ENCODE assay signal across 9 mouse cellular contexts in genomic region chr9:120491509-120491908, GRCm38 (mm10). TPM values are rescaled to one million over a fixed set of nuclear protein-coding genes. Genes with fewer than 3 reads are reported as not detected.
DNase-seq lines count a peak whose midpoint lies in the region; ATAC-seq and TF ChIP-seq lines count a peak whose summit lies in the region.
"Had no signal": no experiment of that assay in that cellular context is flagged by ENCODE, and none has a peak within 500 bp of the region (broad histone marks: within the 10 kb centered on the region; RNA-seq: fewer than 3 reads in every experiment).

No protein-coding gene starts in this region.

- no peak for DNase-seq in heart, postnatal 10 days
- no peak for DNase-seq in ES-E14 (ENCODE audit: low read depth, low spot score)
- DNase-seq in forebrain, postnatal 0 days = no peak
- DNase-seq in midbrain, embryonic 10.5 days (ENCODE audit: low spot score) = no peak
- no peak for DNase-seq in adrenal gland, postnatal 14 days
- no peak for DNase-seq in layer of hippocampus, postnatal 25 days (ENCODE audit: extremely low spot score in 1 of 2, low spot score in 1 of 2)
- DNase-seq in right cerebral cortex, adult 18-20 months = no peak
- DNase-seq: thymus, postnatal 14 days had no signal

- no peak overlapping the region for H3K9ac ChIP-seq in heart, embryonic 14.5 days (ENCODE audit: low read length)
- no peak overlapping the region for H3K9ac ChIP-seq in ES-E14 (ENCODE audit: insufficient read depth, low read depth, low read length, poor library complexity, severe bottlenecking)
- no peak overlapping the region; the same call in 1 of the 2 replicates for H3K9ac ChIP-seq in forebrain, postnatal 0 days

- intact Hi-C loops in heart, postnatal 10 days (cut with DNase I) = loop anchor here (10.0 kb wide), 1 partner anchor 357 kb away; no protein-coding TSS in a partner anchor

- peak overlapping the region in 1 of 2 experiments; percentile 100; a peak in 2 of 4 replicates for H3K4me3 ChIP-seq in heart, embryonic 14.5 days (ENCODE audit: control insufficient read depth in 1 of 2, insufficient read depth in 1 of 2, low read depth in 1 of 2, low read length in 2 of 2)
- H3K4me3 ChIP-seq in ES-E14 (ENCODE audit: insufficient read depth in 1 of 2, low read depth in 1 of 2, low read length in 2 of 2, poor library complexity in 1 of 2, severe bottlenecking in 1 of 2) = peak overlapping the region; percentile 72 to 88; a peak in 3 of 4 replicates
- peak overlapping the region; percentile 99 for H3K4me3 ChIP-seq in forebrain, postnatal 0 days (ENCODE audit: low read depth, low read length)
- H3K4me3 ChIP-seq in midbrain, embryonic 10.5 days = peak overlapping the region; percentile 100

- H3K9me3 ChIP-seq in heart, embryonic 14.5 days (ENCODE audit: control insufficient read depth, low read length) = no peaks in the 10 kb centered on the region
- no peaks in the 10 kb centered on the region for H3K9me3 ChIP-seq in ES-E14 (ENCODE audit: control insufficient read depth, insufficient read depth, low read depth, low read length)
- H3K9me3 ChIP-seq in forebrain, postnatal 0 days (ENCODE audit: low read length) = no peaks in the 10 kb centered on the region
- H3K9me3 ChIP-seq in midbrain, embryonic 10.5 days (replicated peaks) = no peaks in the 10 kb centered on the region

- TF ChIP-seq CTCF in forebrain, postnatal 0 days (IDR thresholded peaks at IDR 0.05; ENCODE audit: low read depth) = peak; percentile 36

- no peak for ATAC-seq in heart, embryonic 14.5 days (ENCODE audit: insufficient number of reproducible peaks, insufficient read depth, low FRiP score, low read depth)
- no peak for ATAC-seq in forebrain, postnatal 0 days

- 79% methylated on average over 3 of the region's 3 CpGs for WGBS in heart, embryonic 14.5 days
- WGBS in forebrain, postnatal 0 days = 79% methylated on average over 3 of the region's 3 CpGs
- WGBS in midbrain, embryonic 10.5 days = 79% methylated on average over 3 of the region's 3 CpGs

- peaks cover 0 to 9% of the 10 kb centered on the region in 2 experiments; a peak in 2 of 4 replicates for H3K4me1 ChIP-seq in heart, embryonic 14.5 days (ENCODE audit: control insufficient read depth in 2 of 2, insufficient read depth in 2 of 2, low read length in 2 of 2)
- no peaks in the 10 kb centered on the region; a peak in 1 of 4 replicates for H3K4me1 ChIP-seq in ES-E14 (ENCODE audit: control insufficient read depth in 2 of 2, insufficient read depth in 2 of 2, low read length in 2 of 2, poor library complexity in 1 of 2)
- peaks cover 6% of the 10 kb centered on the region; the same call in 1 of the 2 replicates for H3K4me1 ChIP-seq in forebrain, postnatal 0 days (ENCODE audit: insufficient read depth)
- peaks cover 21% of the 10 kb centered on the region for H3K4me1 ChIP-seq in midbrain, embryonic 10.5 days

- no peak overlapping the region for H3K27ac ChIP-seq in heart, embryonic 14.5 days (replicated peaks in 1 of 2; ENCODE audit: control insufficient read depth in 1 of 2, insufficient read depth in 1 of 2, low read depth in 2 of 2, low read length in 2 of 2)
- H3K27ac ChIP-seq in ES-E14 (ENCODE audit: insufficient read depth, low read depth, low read length, poor library complexity, severe bottlenecking) = no peak overlapping the region
- 0 out of 2 replicates have a peak overlapping the region, but pooled peaks have one; percentile 94 for H3K27ac ChIP-seq in forebrain, postnatal 0 days (ENCODE audit: low read depth, low read length)
- no peak overlapping the region for H3K27ac ChIP-seq in midbrain, embryonic 10.5 days (replicated peaks)

- in situ Hi-C loops in ES-E14 (cut with MboI; ENCODE audit: low sequenced_read_pairs in 2 of 2, unreplicated experiment in 2 of 2) = no loop called here

- peaks cover 28% of the 10 kb centered on the region for H3K36me3 ChIP-seq in heart, embryonic 14.5 days (ENCODE audit: control insufficient read depth, insufficient read depth, low read length)
- H3K36me3 ChIP-seq in ES-E14 (ENCODE audit: control insufficient read depth, insufficient read depth, low read length, poor library complexity, severe bottlenecking) = peaks cover 14% of the 10 kb centered on the region; the same call in 1 of the 2 replicates
- peaks cover 24% of the 10 kb centered on the region for H3K36me3 ChIP-seq in forebrain, postnatal 0 days (ENCODE audit: insufficient read depth)
- peaks cover 27% of the 10 kb centered on the region for H3K36me3 ChIP-seq in midbrain, embryonic 10.5 days

- H3K27me3 ChIP-seq in heart, embryonic 14.5 days (ENCODE audit: control insufficient read depth, insufficient read depth, low read length) = no peaks in the 10 kb centered on the region
- no peaks in the 10 kb centered on the region for H3K27me3 ChIP-seq in forebrain, postnatal 0 days (ENCODE audit: insufficient read depth, low read length)
- H3K27me3 ChIP-seq in midbrain, embryonic 10.5 days (ENCODE audit: low read depth, poor library complexity, severe bottlenecking) = no peaks in the 10 kb centered on the region

- H3K4me2 ChIP-seq in heart, embryonic 14.5 days (ENCODE audit: low read length) = peak overlapping the region; percentile 82
- peak overlapping the region; percentile 69 for H3K4me2 ChIP-seq in forebrain, postnatal 0 days (ENCODE audit: low read depth)

TF ChIP-seq in ES-E14, 5 proteins besides CTCF, POLR2A, EP300 and RAD21:
- TF ChIP-seq MAFK (IDR thresholded peaks at IDR 0.05; ENCODE audit: insufficient read depth, low read depth, low read length) (no peak), HCFC1 (IDR thresholded peaks at IDR 0.05; ENCODE audit: borderline replicate concordance, insufficient read depth, low read length) (no peak), CHD2 (IDR thresholded peaks at IDR 0.05; ENCODE audit: low read depth, low read length) (no peak), ZC3H11A (IDR thresholded peaks at IDR 0.05; ENCODE audit: borderline replicate concordance, low read depth, low read length) (no peak), ZNF384 (IDR thresholded peaks at IDR 0.05; ENCODE audit: low read depth, low read length) (no peak)

RNA-seq across cellular contexts. Expression of gene Eif1b, which starts 0.5 kb away (rescaled TPM):
- 139 and 143 TPM in 2 replicates for polyA plus RNA-seq in heart, embryonic 14.5 days (2014; fragmentation: Nextera tagmentation; extraction: Ambion mirVana)
- total RNA-seq in heart, postnatal 10 days (2021) = 10 to 100 TPM; 61.5 to 62.0 TPM
- 16.6 and 24.3 TPM in 2 replicates for total RNA-seq in ES-E14 (2012; rRNA removed)
- 128 and 168 TPM in 2 replicates for total RNA-seq in forebrain, postnatal 0 days (2014; rRNA removed)
- 507 and 639 TPM in 2 replicates for polyA plus RNA-seq in forebrain, postnatal 0 days (2015; fragmentation: Nextera tagmentation; extraction: Ambion mirVana)
- polyA plus RNA-seq in midbrain, embryonic 10.5 days (2016; fragmentation: Nextera tagmentation; extraction: Ambion mirVana) = 262 and 267 TPM in 2 replicates
- total RNA-seq in adrenal gland, postnatal 14 days (2021) = 45.6 and 50.3 TPM in 2 replicates
- total RNA-seq in layer of hippocampus, postnatal 25 days (2021) = 100 to 1,000 TPM; 195 to 213 TPM

RNA-seq across cellular contexts. Expression of gene Entpd3, which starts 48.1 kb away (rescaled TPM):
- polyA plus RNA-seq in heart, embryonic 14.5 days (2014; fragmentation: Nextera tagmentation; extraction: Ambion mirVana) = 0.05 TPM in 1 of 2 replicates, not detected in the other
- not detected for total RNA-seq in heart, postnatal 10 days (2021)
- 0.45 and 0.53 TPM in 2 replicates for total RNA-seq in ES-E14 (2012; rRNA removed)
- total RNA-seq in forebrain, postnatal 0 days (2014; rRNA removed) = 3.6 and 5.5 TPM in 2 replicates
- 3.6 and 3.7 TPM in 2 replicates for polyA plus RNA-seq in forebrain, postnatal 0 days (2015; fragmentation: Nextera tagmentation; extraction: Ambion mirVana)
- 0.06 and 0.07 TPM in 2 replicates for polyA plus RNA-seq in midbrain, embryonic 10.5 days (2016; fragmentation: Nextera tagmentation; extraction: Ambion mirVana)
- 0.30 and 0.86 TPM in 2 replicates for total RNA-seq in adrenal gland, postnatal 14 days (2021)
- total RNA-seq in layer of hippocampus, postnatal 25 days (2021) = 1 to 10 TPM; 6.1 to 6.6 TPM
